Mouse (Mus musculus) v-Abl transformed pro-B cells (cell line): ENCODE data around the gene Duxf3.
"Not testable (repeated sequence)": the region's sequence is repeated elsewhere in the genome, so short reads cannot be mapped to it uniquely, and the experiment has no call there.

Experiments used
- in situ Hi-C, 2 experiments: fragments of 400-800 bp; cut with MboI; formaldehyde crosslinking; loops; one replicate each; pipeline ENCODE4 v1.15.1; 2025; ENCODE audit not compliant: unreplicated experiment in 2 of 2

Duxf3 gene

DNA sequence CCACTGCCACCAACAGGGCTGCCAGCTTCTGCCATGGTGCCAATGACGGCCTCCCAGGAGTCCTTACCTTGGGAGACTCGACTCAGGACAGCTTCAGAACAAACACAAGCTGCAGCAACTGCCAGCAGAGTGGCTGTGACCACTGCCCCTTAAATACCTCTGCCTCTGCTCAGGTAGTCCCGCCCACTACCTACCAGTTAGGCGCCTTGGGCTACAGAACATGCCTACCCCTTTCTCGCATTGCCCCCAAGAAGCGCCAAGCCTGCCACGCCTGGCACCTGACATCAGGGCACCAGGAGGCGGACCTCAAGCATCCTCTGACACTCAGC, at the start of gene Duxf3:
Gene Duxf3, minus strand, starts transcription at position 35 of the 329 bp plus-strand sequence.
- in situ Hi-C loops: not testable (repeated sequence)

DNA sequence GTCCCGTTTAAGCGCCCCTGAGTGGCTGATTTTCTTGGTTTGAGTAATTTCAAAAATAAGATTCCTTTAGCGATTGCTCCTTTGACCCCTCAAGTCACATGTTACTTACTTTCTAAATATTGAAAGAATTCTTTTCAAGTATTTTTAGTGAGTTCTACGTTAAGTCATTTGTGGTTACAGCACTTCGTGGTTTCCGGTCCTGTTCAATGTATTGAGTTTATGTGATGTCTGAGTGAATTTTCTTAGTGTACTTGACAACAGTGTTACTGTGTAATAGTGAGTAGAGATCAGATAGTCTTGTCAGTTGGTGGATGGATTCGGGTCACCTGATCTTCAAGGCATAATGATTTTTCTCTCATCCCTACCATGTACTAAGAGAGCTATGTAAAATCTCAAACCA, 49.8 kb upstream of the Duxf3 start:
- in situ Hi-C loops: no loop called here

DNA sequence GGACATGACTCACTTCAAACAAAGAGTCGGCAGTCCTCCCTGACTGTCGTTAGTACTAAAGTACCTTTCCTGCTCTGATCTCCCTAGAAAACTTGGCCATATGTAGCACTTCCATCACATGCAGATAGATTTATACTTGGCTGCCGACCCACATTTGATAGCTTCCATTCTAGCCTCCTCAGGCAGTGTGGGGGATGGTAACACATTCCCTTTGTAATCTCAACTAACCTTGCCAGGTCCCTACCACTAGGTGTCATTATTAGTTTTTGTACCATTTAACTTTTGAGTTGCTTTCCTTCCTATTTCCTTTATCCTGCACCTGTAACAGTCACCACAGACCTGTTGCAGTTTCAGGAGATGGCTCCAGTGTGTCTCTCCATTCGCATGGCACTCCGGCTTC, 26.0 kb upstream of the Duxf3 start:
- in situ Hi-C loops: loop anchor here (10.0 kb wide), 1 partner anchor 504 kb away; no protein-coding TSS in a partner anchor

DNA sequence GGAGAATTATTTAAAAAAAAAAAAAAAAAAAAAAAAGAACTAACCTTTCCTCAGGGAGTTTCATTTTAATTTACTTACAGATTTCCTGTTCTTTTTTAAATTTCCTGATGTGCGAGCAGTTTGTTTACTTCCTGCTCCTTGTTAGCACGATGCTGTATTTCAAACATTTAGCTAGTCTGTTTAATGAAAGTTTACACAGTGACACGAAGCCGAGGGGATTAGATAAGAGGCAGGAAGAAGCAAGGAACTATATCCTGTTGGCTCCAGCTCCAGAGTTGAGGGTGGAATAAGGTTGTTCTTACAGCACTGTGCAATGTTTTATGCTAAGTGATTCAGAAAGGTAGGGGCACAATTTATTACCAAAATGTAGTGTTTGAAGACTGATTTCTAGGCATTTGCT, 23.5 kb upstream of the Duxf3 start:
- in situ Hi-C loops: loop anchor here (10.0 kb wide), 1 partner anchor 501 kb away; no protein-coding TSS in a partner anchor

DNA sequence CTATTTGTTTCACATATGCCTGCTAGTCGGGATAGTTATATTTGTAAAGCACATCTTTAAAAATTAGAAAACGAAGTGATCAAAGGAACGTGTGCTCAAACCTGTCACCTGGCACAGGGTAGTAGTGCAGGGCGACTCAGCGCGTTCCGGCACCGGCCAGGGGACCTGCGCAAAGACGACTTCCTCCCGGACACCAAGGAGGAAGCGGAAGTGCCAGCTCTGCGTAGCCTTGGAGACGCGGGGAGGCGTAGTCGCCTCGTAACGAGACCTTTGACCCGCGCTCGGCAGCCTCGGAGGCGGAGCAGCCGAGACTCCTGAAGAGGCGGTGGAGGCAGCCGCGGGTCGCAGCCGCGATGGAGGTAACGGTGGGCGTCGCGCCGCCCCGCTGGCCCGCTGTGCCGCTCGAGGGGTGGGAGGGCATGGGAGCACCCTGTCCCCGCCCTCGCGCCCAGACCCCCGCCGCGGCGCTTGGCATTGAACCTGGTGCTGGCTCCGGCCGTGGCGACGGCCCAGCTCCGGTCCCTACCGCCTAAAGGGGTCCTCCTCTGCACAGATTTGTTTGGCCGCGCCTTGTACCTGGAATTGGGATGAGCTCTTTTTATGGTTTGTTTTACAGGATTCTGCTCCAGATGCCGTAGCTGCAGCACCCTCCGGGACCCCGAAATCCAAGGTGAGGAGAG, 22.9 kb upstream of the Duxf3 start, which contains the start of gene Gcc2:
Gene Gcc2, plus strand, starts transcription at position 285 of the 680 bp plus-strand sequence.
- in situ Hi-C loops: loop anchor here (10.0 kb wide), 1 partner anchor 501 kb away; no protein-coding TSS in a partner anchor

DNA sequence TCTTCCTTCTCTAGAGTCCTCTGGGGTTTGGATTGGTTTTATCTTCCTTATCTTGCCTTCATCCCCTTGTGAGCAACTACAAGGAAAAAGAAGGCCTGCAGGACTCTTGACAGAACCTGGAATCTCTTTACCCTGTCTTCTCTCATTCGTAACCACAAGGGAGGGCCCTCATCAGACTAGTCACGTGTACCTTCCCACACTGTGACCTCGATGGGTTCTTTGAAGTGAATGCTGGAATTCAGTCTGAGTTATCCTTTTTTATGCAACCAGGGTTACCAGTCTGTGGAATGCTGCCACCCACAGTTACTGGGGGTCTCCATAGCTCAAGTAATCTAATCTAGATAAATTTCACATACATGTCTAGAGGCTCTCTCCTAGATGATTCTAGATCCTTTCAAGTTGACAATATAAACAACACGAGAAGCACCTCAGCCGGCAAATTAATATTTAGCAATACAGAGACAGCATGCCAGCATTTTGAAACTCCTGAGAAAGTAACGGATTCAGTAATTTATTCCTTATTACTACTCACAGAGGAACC, 22.2 kb upstream of the Duxf3 start:
- in situ Hi-C loops: loop anchor here (10.0 kb wide), 1 partner anchor 500 kb away; no protein-coding TSS in a partner anchor

DNA sequence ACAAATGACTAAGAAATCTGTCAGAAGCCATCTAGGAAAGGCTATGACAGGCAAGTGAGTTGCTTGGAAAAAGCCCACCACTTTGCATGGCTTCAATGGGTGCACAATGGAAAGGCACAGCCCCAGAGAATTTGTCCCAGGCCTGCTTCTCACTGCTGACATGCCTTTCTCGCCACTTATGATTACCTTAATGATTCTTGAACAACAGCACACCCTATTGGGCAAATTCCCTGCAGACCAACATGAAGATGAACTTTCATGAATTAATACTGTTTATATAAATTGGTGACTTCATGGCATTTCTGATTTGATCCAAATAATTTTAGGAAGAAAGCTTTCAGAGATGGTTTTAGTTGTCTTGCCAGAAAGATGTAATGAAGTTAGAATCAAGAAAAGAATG, 17.1 kb upstream of the Duxf3 start:
- in situ Hi-C loops: no loop called here

DNA sequence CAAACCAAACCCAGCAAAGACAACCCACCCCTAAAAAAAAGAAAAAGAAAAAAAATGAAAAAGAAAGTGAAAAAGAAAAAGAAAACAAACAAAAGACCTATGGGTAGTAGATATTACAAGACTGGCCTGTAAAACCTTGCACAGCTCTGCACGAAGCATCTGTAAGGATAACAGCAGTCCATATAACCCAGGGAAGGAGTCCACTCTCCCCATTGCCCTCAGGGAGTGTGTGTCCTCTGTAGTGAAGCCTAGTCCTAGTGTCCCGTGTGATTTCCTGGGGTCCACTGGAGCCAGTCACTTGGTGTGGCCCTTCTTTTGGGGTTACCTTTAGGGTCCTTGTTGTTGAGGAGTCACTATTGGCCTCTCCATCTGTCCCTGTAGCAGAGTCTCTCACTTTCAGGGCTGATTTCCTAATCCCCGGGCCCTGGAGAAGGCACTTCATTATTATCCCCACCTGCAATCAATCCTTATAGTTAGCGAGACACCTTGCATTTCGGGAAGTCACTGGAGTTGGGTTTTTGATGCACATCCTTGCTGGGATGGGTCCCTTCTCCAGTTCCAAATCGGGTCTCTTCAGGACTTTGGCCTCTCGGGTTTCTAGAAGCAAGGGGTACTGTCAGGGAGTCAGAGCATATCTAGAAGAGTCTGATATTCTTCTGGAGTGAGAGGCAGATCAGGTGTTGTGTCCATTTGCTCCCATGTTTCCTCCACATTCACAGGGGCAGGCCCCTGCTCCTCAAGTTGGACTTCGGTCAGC, 6.7 kb upstream of the Duxf3 start:
- in situ Hi-C loops: not testable (repeated sequence)

DNA sequence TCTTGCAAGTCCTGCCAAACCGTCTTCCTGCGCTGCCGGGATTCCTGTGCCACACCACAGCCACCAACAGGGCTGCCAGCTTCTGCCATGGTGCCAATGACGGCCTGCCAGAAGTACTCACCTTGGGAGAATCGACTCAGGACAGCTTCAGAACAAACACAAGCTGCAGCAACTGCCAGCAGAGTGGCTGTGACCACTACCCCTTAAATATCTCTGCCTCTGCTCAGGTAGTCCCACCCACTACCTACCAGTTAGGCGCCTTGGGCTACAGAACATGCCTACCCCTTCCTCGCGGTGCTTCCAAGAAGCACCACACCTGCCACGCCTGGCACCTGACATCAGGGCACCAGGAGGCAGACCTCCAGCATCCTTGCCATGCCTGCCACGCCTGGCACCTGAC, 4.1 kb upstream of the Duxf3 start, which contains the start of gene Gm4981:
Gene Gm4981, minus strand, starts transcription at position 89 of the 400 bp plus-strand sequence.
- in situ Hi-C loops: no loop called here

DNA sequence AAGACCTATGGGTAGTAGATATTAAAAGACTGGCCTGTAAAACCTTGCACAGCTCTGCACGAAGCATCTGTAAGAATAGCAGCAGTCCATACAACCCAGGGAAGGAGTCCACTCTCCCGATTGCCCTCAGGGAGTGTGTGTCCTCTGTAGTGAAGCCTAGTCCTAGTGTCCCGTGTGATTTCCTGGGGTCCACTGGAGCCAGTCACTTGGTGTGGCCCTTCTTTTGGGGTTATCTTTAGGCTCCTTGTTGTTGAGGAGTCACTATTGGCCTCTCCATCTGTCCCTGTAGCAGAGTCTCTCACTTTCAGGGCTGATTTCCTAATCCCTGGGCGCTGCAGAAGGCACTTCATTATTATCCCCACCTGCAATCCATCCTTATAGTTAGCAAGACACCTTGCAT, 2.5 kb upstream of the Duxf3 start:
- in situ Hi-C loops: not testable (repeated sequence)

DNA sequence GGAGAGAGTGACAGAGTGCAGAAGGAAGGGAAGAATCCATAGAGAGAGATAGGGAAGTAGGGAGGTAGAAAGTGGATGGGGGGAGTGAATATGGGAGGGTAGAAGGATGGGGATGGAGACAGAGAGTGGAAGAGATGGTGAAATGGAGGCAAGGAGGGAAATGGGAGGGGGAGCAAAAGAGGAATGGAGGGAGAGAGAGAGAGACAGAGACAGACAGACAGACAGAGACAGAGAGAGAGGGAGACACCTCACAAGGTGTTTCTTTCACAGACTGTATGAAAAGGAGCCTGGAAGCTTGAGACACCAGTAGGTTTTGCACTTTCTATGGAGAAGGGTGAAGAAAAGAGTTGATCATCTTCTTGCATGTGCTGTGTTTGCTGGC, 1.3 kb upstream of the Duxf3 start:
- in situ Hi-C loops: not testable (repeated sequence)

DNA sequence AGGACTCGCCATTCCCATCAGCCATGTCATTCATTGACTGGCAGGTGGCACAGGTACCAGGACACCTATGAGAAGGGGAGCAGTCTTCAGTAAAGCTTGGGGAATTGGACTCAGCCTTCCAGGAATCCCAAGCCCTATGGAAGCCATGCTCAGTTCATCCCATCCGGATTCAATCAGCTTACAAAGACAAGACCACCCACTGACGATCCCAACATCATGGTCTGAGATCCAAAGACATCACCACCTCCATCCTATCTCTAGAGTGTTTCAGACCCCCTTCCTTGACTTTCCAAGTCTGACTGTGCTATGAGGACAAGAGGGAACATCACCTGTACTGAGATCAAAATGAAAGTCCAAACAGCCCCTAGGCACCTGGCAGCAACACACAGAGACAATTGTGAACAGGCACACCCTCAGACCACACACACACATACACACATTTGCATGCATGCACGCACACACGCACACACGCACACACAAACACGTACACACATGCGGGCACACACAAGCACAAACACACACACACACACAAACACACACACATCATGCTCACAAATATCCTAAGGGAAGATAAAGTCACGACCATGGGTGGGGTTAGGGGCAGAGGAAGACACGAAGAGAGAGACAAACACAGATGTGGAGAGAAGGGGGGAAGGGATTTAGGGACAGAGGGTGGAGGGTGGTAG, 722 bp upstream of the Duxf3 start:
- in situ Hi-C loops: not testable (repeated sequence)

DNA sequence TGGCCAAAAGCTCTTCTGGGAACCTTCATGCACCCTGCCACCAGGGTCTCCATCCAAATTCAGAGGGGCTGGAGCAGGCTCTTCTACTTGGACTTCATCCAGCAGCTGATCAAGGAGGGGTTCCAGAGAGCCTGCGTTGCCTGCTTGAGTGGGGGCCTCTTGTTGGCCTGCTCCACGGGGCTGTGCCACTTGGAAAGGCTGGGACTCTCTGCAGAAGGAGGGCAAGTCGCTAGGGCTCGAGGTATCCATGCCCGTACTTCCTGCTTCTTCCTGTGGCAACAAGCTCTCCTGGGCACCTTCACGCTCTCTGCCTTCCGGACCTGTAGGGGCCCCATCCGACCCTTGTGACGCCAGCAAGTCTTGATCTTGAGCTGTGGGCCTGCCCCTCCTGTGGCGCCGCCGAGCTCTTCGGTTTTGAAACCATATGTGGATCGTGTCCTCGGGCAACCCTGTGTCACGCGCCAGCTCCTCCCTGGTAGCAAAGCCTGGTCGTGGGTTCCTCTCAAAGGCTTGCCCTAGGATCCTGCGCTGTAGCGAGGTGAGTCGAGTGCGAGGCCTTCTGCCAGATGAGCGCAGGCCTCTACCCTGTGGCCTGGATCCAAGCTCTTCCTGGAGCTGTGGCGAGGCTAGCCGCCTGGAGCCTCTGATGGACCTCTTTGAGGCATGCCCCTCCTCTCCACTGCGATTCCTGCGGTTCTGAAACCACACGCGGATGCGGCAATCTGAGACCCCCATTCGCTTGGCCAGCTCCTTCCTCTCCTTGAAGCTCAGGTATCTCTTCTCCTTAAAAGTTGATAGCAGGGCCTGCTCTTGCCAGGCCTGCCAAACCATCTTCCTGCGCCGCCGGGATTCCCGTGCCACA, 465 bp downstream of the Duxf3 start:
- in situ Hi-C loops: not testable (repeated sequence)

DNA sequence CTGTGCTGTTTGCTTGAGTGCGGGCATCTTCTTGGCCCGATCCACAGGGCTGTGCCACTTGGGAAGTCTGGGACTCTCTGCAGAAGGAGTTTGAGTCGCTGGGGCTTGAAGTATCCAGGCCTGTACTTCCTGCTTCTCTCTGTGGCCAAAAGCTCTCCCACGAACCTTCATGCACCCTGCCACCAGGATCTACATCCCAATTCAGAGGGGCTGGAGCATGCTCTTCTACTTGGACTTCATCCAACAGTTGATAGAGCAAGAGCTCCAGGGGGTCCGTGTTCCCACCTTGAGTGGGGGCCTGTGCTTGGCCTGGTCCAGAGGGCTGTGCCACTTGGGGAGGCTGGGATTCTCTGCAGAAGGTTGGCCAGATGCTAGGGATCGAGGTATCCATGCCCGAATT, 1.4 kb downstream of the Duxf3 start:
- in situ Hi-C loops: not testable (repeated sequence)

DNA sequence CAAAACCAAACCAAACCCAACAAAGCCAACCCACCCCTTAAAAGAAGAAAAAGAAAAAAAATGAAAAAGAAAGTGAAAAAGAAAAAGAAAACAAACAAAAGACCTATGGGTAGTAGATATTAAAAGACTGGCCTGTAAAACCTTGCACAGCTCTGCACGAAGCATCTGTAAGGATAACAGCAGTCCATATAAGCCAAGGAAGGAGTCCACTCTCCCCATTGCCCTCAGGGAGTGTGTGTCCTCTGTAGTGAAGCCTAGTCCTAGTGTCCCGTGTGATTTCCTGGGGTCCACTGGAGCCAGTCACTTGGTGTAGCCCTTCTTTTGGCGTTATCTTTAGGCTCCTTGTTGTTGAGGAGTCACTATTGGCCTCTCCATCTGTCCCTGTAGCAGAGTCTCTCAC, 2.5 kb downstream of the Duxf3 start:
- in situ Hi-C loops: not testable (repeated sequence)

DNA sequence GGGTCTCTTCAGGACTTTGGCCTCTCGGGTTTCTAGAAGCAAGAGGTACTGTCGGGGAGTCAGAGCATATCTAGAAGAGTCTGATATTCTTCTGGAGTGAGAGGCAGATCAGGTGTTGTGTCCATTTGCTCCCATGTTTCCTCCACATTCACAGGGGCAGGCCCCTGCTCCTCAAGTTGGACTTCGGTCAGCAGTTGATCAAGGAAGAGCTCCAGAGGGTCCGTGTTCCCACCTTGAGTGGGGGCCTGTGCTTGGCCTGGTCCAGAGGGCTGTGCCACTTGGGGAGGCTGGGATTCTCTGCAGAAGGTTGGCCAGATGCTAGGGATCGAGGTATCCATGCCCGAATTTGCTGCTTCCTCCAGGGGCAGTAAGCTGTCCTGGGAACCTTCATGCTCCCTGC, 4.7 kb downstream of the Duxf3 start:
- in situ Hi-C loops: not testable (repeated sequence)

DNA sequence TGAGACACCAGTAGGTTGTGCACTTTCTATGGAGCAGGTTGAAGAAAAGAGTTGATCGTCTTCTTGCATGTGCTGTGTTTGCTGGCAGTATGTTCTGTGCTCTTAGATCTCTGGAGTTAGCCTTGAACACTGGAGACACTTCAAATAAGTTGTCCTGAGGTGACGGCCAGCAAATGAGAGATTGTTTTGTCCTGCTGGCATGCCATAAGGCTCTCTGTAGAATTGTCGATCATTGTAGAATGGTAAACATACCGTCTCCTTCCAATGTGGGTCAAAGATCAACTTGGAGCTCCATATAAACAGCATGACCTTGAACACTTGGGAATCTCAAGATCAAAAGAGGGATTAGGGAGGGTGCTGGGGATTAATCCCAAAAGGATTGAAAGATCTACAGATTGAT, 6.1 kb downstream of the Duxf3 start:
- in situ Hi-C loops: not testable (repeated sequence)

DNA sequence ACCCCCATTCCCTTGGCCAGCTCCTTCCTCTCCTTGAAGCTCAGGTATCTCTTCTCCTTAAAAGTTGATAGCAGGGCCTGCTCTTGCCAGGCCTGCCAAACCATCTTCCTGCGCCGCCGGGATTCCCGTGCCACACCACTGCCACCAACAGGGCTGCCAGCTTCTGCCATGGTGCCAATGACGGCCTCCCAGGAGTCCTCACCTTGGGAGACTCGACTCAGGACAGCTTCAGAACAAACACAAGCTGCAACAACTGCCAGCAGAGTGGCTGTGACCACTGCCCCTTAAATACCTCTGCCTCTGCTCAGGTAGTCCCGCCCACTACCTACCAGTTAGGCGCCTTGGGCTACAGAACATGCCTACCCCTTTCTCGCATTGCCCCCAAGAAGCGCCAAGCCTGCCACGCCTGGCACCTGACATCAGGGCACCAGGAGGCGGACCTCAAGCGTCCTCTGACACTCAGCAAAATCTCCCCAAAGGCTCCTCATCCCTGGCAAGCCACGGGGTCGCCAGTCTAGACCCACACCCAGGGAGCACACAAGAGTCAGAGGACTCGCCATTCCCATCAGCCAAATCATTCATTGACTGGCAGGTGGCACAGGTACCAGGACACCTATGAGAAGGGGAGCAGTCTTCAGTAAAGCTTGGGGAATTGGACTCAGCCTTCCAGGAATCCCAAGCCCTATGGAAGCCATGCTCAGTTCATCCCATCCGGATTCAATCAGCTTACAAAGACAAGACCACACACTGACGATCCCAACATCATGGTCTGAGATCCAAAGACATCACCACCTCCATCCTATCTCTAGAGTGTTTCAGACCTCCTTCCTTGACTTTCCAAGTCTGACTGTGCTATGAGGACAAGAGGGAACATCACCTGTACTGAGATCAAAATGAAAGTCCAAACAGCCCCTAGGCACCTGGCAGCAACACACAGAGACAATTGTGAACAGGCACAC, 7.4 kb downstream of the Duxf3 start, which contains the start of gene AW822073:
Gene AW822073, minus strand, starts transcription at position 104 of the 959 bp plus-strand sequence.
- in situ Hi-C loops: not testable (repeated sequence)
